Mouse (Mus musculus): ENCODE measurements around the gene Tctn3. TPM values are rescaled to one million over a fixed set of nuclear protein-coding genes. Genes with fewer than 3 reads are reported as not detected.

Tctn3 gene
- polyA plus RNA-seq, 1 experiment from 2014 or later = 10.4 TPM

GRCm38 (mm10) chr19:40555136-40555535 is 56.9 kb downstream of the Tctn3 start:
- Histone ChIP-seq H3K4me1 (replicated peaks; ENCODE audit: control insufficient read depth, insufficient read depth, low read length) (no peaks in the 10 kb centered on the region), H3K9me3 (ENCODE audit: control insufficient read depth) (no peaks in the 10 kb centered on the region), H3K9ac (ENCODE audit: low read depth, low read length) (no peak overlapping the region), H3K27me3 (replicated peaks; ENCODE audit: control insufficient read depth, insufficient read depth, low read length) (no peaks in the 10 kb centered on the region), H3K27ac (ENCODE audit: low read depth, low read length) (no peak overlapping the region), H3K4me2 (replicated peaks; ENCODE audit: low read depth) (no peak overlapping the region), H3K36me3 (ENCODE audit: control insufficient read depth, insufficient read depth) (peaks cover 84% of the 10 kb centered on the region), H3K4me3 (ENCODE audit: low read depth, low read length) (no peak overlapping the region)
- ATAC-seq = no peak
- no peak for TF ChIP-seq CTCF (IDR thresholded peaks at IDR 0.05; ENCODE audit: low read depth)
- 91% methylated on average over 8 of the region's 8 CpGs for WGBS

- no peaks in the 10 kb centered on the region for H3K9me3 ChIP-seq (ENCODE audit: control insufficient read depth)
- ATAC-seq = no peak
- H3K4me1 ChIP-seq (replicated peaks; ENCODE audit: control insufficient read depth, insufficient read depth, low read length) = no peaks in the 10 kb centered on the region
- 62% methylated on average over 11 of the region's 11 CpGs for WGBS
- H3K27me3 ChIP-seq (replicated peaks; ENCODE audit: control insufficient read depth, insufficient read depth, low read length) = no peaks in the 10 kb centered on the region
- H3K27ac ChIP-seq (ENCODE audit: low read depth, low read length) = no peak overlapping the region
- H3K4me3 ChIP-seq (ENCODE audit: low read depth, low read length) = no peak overlapping the region
- peaks cover 87% of the 10 kb centered on the region for H3K36me3 ChIP-seq (ENCODE audit: control insufficient read depth, insufficient read depth)
- no peak for TF ChIP-seq CTCF (IDR thresholded peaks at IDR 0.05; ENCODE audit: low read depth)
- no peak overlapping the region for H3K9ac ChIP-seq (ENCODE audit: low read depth, low read length)
- H3K4me2 ChIP-seq (replicated peaks; ENCODE audit: low read depth) = no peak overlapping the region
Observed at GRCm38 (mm10) chr19:40554343-40554742, 57.7 kb downstream of the Tctn3 start.

GRCm38 (mm10) chr19:40553849-40554248 is 58.2 kb downstream of the Tctn3 start:
- no peaks in the 10 kb centered on the region for H3K9me3 ChIP-seq (ENCODE audit: control insufficient read depth)
- H3K27ac ChIP-seq (ENCODE audit: low read depth, low read length) = no peak overlapping the region
- peaks cover 87% of the 10 kb centered on the region for H3K36me3 ChIP-seq (ENCODE audit: control insufficient read depth, insufficient read depth)
- H3K4me1 ChIP-seq (replicated peaks; ENCODE audit: control insufficient read depth, insufficient read depth, low read length) = no peaks in the 10 kb centered on the region
- no peak for TF ChIP-seq CTCF (IDR thresholded peaks at IDR 0.05; ENCODE audit: low read depth)
- no peaks in the 10 kb centered on the region for H3K27me3 ChIP-seq (replicated peaks; ENCODE audit: control insufficient read depth, insufficient read depth, low read length)
- no peak overlapping the region for H3K4me3 ChIP-seq (ENCODE audit: low read depth, low read length)
- H3K9ac ChIP-seq (ENCODE audit: low read depth, low read length) = no peak overlapping the region
- ATAC-seq = no peak
- WGBS = 76% methylated on average over 6 of the region's 6 CpGs
- H3K4me2 ChIP-seq (replicated peaks; ENCODE audit: low read depth) = no peak overlapping the region

GRCm38 (mm10) chr19:40553014-40553789 is 58.8 kb downstream of the Tctn3 start:
- Histone ChIP-seq H3K36me3 (ENCODE audit: control insufficient read depth, insufficient read depth) (peaks cover 84% of the 10 kb centered on the region), H3K27me3 (replicated peaks; ENCODE audit: control insufficient read depth, insufficient read depth, low read length) (no peaks in the 10 kb centered on the region), H3K4me3 (ENCODE audit: low read depth, low read length) (no peak overlapping the region), H3K9me3 (ENCODE audit: control insufficient read depth) (no peaks in the 10 kb centered on the region), H3K4me1 (replicated peaks; ENCODE audit: control insufficient read depth, insufficient read depth, low read length) (no peaks in the 10 kb centered on the region), H3K27ac (ENCODE audit: low read depth, low read length) (no peak overlapping the region), H3K9ac (ENCODE audit: low read depth, low read length) (no peak overlapping the region), H3K4me2 (replicated peaks; ENCODE audit: low read depth) (no peak overlapping the region)
- no peak for ATAC-seq
- 80% methylated on average over 14 of the region's 14 CpGs for WGBS
- TF ChIP-seq CTCF (IDR thresholded peaks at IDR 0.05; ENCODE audit: low read depth) = no peak

GRCm38 (mm10) chr19:40549516-40550135 is 62.4 kb downstream of the Tctn3 start:
- no peak overlapping the region for H3K4me3 ChIP-seq (ENCODE audit: low read depth, low read length)
- 62% methylated on average over 6 of the region's 6 CpGs for WGBS
- H3K27ac ChIP-seq (ENCODE audit: low read depth, low read length) = peak overlapping the region; percentile 60
- no peak for ATAC-seq
- H3K4me2 ChIP-seq (replicated peaks; ENCODE audit: low read depth) = no peak overlapping the region
- H3K9ac ChIP-seq (ENCODE audit: low read depth, low read length) = no peak overlapping the region
- no peaks in the 10 kb centered on the region for H3K4me1 ChIP-seq (replicated peaks; ENCODE audit: control insufficient read depth, insufficient read depth, low read length)
- H3K27me3 ChIP-seq (replicated peaks; ENCODE audit: control insufficient read depth, insufficient read depth, low read length) = no peaks in the 10 kb centered on the region
- no peak for TF ChIP-seq CTCF (IDR thresholded peaks at IDR 0.05; ENCODE audit: low read depth)
- no peaks in the 10 kb centered on the region for H3K9me3 ChIP-seq (ENCODE audit: control insufficient read depth)
- peaks cover 48% of the 10 kb centered on the region for H3K36me3 ChIP-seq (ENCODE audit: control insufficient read depth, insufficient read depth)

- WGBS = 35% methylated on average over 5 of the region's 5 CpGs
- Histone ChIP-seq H3K9me3 (ENCODE audit: control insufficient read depth) (no peaks in the 10 kb centered on the region), H3K4me1 (replicated peaks; ENCODE audit: control insufficient read depth, insufficient read depth, low read length) (no peaks in the 10 kb centered on the region), H3K36me3 (ENCODE audit: control insufficient read depth, insufficient read depth) (peaks cover 41% of the 10 kb centered on the region), H3K27ac (ENCODE audit: low read depth, low read length) (peak overlapping the region; percentile 60), H3K4me3 (ENCODE audit: low read depth, low read length) (no peak overlapping the region), H3K9ac (ENCODE audit: low read depth, low read length) (no peak overlapping the region), H3K27me3 (replicated peaks; ENCODE audit: control insufficient read depth, insufficient read depth, low read length) (no peaks in the 10 kb centered on the region), H3K4me2 (replicated peaks; ENCODE audit: low read depth) (no peak overlapping the region)
- peak; percentile 26; the same call in 1 of the 2 replicates for ATAC-seq
- peak; percentile 26 for TF ChIP-seq CTCF (IDR thresholded peaks at IDR 0.05; ENCODE audit: low read depth)
Observed at GRCm38 (mm10) chr19:40548796-40549515, 63.1 kb downstream of the Tctn3 start.
